Mouse (Mus musculus) monocyte, adult 2 months (primary cell): Measurements from ENCODE around the gene Noxa1.

Experiments used
- DNase-seq, 2 experiments: peaks; one replicate each; pipeline ENCODE4 v3.0.0; 2022; ENCODE audit warnings: low spot score in 2 of 2, low read depth in 1 of 2

Noxa1 gene

GRCm38 (mm10) chr2:25050921-25051320, 44.0 kb downstream of the Noxa1 start:
- DNase-seq: no peak

GRCm38 (mm10) chr2:25040089-25040488, 54.9 kb downstream of the Noxa1 start:
- no peak for DNase-seq
